Mouse (Mus musculus) forebrain, embryonic 10.5 days (tissue): Measurements from ENCODE around the gene Sftpd. TPM values are rescaled to one million over a fixed set of nuclear protein-coding genes. Genes with fewer than 3 reads are reported as not detected.

Source experiments
- DNase-seq: peaks from one replicate; pipeline ENCODE4 v3.0.0-alpha.2; 2017; ENCODE audit warnings: low spot score; ENCODE audit errors: extremely low spot score
- H3K27ac ChIP-seq: fragments of 300-500 bp; sonication (generic); 2 replicates; pipeline ENCODE4 v1.5.1; 2016; ENCODE audit warnings: mild to moderate bottlenecking
- H3K27me3 ChIP-seq: fragments of 300-500 bp; sonication (generic); 2 replicates; pipeline ENCODE4 v1.6.1; 2016; ENCODE audit warnings: mild to moderate bottlenecking; ENCODE audit not compliant: poor library complexity, severe bottlenecking
- H3K36me3 ChIP-seq: fragments of 300-500 bp; sonication (generic); replicated peaks from 2 replicates; pipeline ENCODE4 v1.6.1; 2016; ENCODE audit warnings: mild to moderate bottlenecking, moderate library complexity
- H3K4me1 ChIP-seq: fragments of 300-500 bp; sonication (generic); 2 replicates; pipeline ENCODE4 v1.6.1; 2016
- H3K4me3 ChIP-seq: fragments of 300-500 bp; sonication (generic); 2 replicates; pipeline ENCODE4 v1.5.1; 2016; ENCODE audit warnings: mild to moderate bottlenecking, moderate library complexity
- H3K9me3 ChIP-seq: fragments of 300-500 bp; sonication (generic); 2 replicates; pipeline ENCODE4 v1.6.1; 2016; ENCODE audit warnings: mild to moderate bottlenecking, moderate library complexity
- WGBS: fragments of 180-500 bp; shearing (Covaris S2); methylation state at CpG from one replicate; pipeline ENCODE4 v1.1.7; 2016; 5-methylcytosine and 5-hydroxymethylcytosine counted together
- polyA plus RNA-seq: library from polyadenylated mRNA; unstranded; fragments of >200 nt; fragmentation: Nextera tagmentation; extraction: Ambion mirVana; gene quantifications from 2 replicates; pipeline ENCODE4 v1.2.1, GENCODE M21; 2016

The Sftpd gene
- polyA plus RNA-seq, result not detected in 2 replicates

DNA sequence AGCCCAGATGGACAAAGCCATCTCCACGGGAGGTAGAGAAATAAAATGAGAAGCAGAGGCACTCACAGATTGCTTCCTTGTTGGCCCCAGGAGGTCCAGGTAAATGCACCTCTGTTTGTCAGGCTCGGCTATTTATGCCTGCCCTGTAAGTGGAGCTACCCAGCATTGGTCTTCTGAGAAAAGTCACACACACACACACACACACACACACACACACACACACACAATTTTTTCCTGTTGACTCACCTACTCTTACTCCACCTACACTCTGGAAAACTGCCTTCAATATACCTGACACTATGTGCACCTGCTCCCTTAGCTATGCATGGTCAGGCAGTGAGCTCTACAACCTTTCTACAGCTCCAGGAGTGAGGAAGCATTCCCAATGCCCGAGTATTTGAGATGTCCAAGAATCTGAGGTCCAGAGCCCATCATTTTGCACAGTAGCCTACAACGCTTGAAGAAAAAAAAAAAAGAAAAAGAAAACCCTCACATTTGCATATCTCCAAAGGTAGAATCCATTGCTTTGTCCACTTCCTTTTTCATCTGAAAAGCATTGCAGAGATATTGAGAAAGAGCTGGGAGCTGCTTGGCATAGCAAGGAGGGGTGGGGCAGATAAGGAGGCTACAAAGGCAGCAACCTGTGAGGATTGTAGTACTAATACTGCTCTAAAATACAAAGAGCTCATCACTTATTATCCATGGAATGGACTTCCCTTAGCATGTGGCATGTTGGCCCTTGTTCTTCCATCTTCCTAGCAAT, at the start of gene Sftpd:
Gene Sftpd, minus strand, starts transcription at position 91 of the 763 bp plus-strand sequence.
- Histone ChIP-seq H3K36me3 (no peaks in the 10 kb centered on the region), H3K9me3 (no peaks in the 10 kb centered on the region), H3K27me3 (no peaks in the 10 kb centered on the region), H3K27ac (no peak within 1 kb of the TSS), H3K4me3 (no peak within 1 kb of the TSS), H3K4me1 (no peaks in the 10 kb centered on the region)
- DNase-seq, result no peak
- 81% methylated on average over 4 of the region's 4 CpGs for WGBS

DNA sequence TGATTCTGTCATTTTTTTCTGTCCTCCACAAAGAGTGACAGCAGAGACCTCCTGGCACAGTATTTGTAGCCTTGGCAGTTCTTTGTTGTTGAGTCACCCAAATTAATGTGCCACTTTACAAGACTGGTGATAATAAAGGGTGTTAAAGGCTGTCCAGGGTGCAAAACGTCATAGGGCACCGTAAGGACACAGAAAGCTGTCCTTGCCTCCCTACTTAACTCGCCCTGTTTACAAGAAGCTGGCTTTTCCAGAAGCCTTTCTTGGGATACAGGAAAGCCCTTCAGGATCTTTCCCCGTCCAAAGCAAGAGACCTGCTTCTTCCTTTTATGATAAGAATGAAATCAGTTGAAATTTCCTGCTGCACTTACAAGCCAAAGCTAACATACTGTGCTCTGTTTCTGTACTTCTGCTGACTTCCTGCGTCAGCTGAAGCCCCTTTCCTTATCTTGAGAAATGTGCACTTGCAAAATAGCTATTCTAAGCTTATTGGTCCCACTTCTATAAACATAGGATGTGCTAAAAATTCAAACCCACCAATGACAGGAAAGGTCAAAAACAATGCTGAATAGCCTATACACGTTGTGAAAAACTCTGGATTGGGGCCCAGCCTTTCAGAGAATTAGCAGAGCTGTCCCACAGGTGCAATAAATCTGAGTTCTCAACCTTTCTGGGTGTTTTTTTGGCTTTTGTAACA, 13.2 kb upstream of the Sftpd start:
- no peaks in the 10 kb centered on the region for H3K9me3 ChIP-seq
- H3K4me1 ChIP-seq, result no peaks in the 10 kb centered on the region
- no peaks in the 10 kb centered on the region for H3K27me3 ChIP-seq
- no peak overlapping the region for H3K4me3 ChIP-seq
- no peaks in the 10 kb centered on the region for H3K36me3 ChIP-seq
- 75% methylated on average over 6 of the region's 6 CpGs for WGBS
- H3K27ac ChIP-seq, result no peak overlapping the region
- DNase-seq, result no peak

DNA sequence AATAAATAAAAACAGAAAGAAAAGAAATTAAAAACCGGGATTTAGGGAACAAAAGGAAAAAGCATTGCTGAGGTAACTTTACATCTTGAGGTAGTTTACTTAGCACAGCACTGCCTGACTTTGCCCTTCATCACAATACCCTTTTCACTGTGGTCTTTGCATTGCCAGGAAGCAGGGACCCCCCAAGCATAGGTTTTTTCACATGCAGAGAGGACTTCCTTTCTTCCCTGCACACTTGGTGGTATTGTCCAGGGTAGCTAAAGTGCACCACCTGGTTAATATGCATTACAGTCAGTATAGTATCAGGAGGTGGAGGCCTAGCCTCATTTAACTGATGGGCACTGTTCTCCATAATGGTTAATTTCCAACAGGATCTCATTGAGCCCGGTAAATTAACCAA, 4.5 kb upstream of the Sftpd start:
- 78% methylated on average over 2 of the region's 2 CpGs for WGBS
- H3K27me3 ChIP-seq, result no peaks in the 10 kb centered on the region

DNA sequence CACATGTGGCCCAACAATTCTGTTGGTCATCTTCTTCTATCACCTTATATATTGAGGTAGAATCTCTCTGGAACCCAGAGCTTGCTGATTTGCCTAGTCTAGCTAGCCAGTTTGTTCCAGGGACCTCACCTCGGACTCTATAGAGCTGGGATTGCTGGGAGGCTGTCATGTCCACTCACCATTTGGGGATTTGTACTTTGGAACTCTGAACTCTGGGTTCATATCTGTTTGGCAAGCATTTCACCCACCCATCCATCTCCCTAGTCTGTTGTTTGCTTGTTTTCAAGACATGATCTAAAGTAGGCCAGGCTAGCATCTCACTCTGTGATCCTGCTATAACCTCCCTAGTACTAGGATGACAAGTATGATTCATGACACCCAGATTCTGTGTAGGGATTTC, 10.1 kb downstream of the Sftpd start:
- 85% methylated on average over 1 of the region's 1 CpGs for WGBS
- Histone ChIP-seq H3K4me1 (no peaks in the 10 kb centered on the region), H3K27me3 (no peaks in the 10 kb centered on the region), H3K27ac (no peak overlapping the region), H3K4me3 (no peak overlapping the region), H3K36me3 (no peaks in the 10 kb centered on the region), H3K9me3 (no peaks in the 10 kb centered on the region)
- no peak for DNase-seq

More for the DNA sequence above, 4.5 kb upstream of the Sftpd start:
- H3K36me3 ChIP-seq, result no peaks in the 10 kb centered on the region
- no peak overlapping the region for H3K4me3 ChIP-seq
- H3K4me1 ChIP-seq, result no peaks in the 10 kb centered on the region
- H3K9me3 ChIP-seq, result peaks cover 22% of the 10 kb centered on the region
- DNase-seq, result no peak
- H3K27ac ChIP-seq, result no peak overlapping the region

DNA sequence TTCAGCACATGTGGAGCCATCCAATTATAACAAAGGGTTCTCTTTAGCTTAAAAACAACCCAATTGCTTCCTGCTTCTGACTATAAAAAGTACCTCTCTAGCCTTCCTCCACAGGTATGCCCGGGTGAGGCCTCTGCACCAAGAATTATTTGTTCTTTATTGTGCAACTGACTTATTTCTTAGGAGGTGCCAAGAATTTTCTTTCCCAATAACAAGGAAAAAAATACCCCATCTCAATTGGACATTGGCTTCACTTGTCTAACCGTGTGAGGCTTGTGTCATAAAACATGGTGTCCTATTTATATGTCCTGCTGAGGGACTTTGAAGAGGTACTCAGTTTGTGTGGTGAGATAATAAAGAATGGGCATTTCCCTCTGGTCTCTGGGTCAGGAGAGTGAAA, 14.4 kb downstream of the Sftpd start:
- Histone ChIP-seq H3K4me1 (no peaks in the 10 kb centered on the region), H3K4me3 (no peak overlapping the region), H3K9me3 (no peaks in the 10 kb centered on the region), H3K36me3 (no peaks in the 10 kb centered on the region), H3K27ac (no peak overlapping the region), H3K27me3 (no peaks in the 10 kb centered on the region)
- 85% methylated on average over 2 of the region's 2 CpGs for WGBS
- DNase-seq, result no peak

DNA sequence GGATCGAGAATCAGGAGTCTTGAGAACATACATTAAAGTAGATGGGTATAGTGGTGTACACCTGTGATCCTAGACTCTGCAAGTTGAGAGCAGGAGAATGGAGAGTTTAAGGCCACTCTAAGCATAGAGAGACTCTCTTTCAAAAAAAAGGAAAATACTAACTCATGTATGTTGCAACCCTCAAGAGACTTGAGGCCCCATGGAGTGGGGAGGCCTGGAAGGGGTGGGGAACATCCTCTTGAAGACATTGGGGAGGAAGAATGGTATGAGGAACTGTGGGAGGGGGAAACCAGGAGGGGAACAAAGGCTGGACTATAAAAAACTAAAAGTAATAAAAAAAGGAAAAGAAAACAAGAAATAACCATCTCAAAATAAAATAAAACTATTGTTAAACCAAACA, 16.4 kb downstream of the Sftpd start:
- no peaks in the 10 kb centered on the region for H3K27me3 ChIP-seq
- 91% methylated on average over 1 of the region's 1 CpGs for WGBS
- no peak overlapping the region for H3K4me3 ChIP-seq
- no peaks in the 10 kb centered on the region for H3K9me3 ChIP-seq
- H3K36me3 ChIP-seq, result no peaks in the 10 kb centered on the region
- H3K27ac ChIP-seq, result no peak overlapping the region
- no peak for DNase-seq
- H3K4me1 ChIP-seq, result no peaks in the 10 kb centered on the region

DNA sequence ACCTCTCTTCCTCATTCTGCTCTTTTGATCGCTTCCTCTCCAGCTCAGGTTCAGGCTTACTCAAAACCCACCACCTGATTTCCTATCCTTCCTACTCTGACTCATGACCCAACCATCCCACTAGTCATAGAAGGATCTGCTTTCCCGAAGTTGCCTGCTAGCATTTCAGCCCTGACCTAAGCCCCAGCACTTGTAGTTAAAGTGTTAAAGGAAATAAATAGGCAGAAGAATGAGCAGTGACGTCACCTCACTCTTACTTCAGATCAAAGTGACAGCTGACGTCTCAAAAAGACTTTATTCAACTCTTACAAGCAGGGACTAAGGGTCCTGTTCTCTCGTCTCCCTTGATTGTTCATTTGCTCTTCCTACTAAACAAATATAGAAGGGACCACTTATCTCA, 17.7 kb downstream of the Sftpd start:
- H3K27me3 ChIP-seq, result no peaks in the 10 kb centered on the region
- 72% methylated on average over 5 of the region's 5 CpGs for WGBS
- DNase-seq, result no peak
- H3K27ac ChIP-seq, result no peak overlapping the region
- H3K9me3 ChIP-seq, result no peaks in the 10 kb centered on the region
- H3K4me1 ChIP-seq, result no peaks in the 10 kb centered on the region
- no peaks in the 10 kb centered on the region for H3K36me3 ChIP-seq
- H3K4me3 ChIP-seq, result no peak overlapping the region

DNA sequence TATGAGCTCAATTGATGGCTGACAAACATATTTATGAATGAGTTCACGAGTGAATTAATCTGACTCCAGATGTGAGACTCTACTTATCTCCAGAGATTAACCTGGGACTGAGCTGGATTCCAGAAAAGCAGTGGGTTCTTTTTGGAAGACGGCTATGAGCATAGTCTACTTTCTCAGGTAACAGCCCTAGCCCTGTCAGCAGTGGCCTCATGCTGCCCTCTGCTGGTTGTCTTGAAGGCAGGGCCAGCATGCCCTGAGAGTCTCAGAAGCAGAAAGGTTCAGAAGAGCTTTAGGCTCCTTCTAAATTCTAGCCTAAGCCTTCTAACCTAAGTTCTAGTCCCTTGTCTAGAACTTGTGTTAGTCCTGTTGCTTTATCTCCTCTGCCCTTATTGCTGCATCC, 22.3 kb downstream of the Sftpd start:
- WGBS, result 31% methylated on average over 2 of the region's 2 CpGs
- DNase-seq, result peak; percentile 21
- Histone ChIP-seq H3K27me3 (no peaks in the 10 kb centered on the region), H3K4me3 (no peak overlapping the region), H3K4me1 (peaks cover 6% of the 10 kb centered on the region), H3K27ac (no peak overlapping the region), H3K9me3 (no peaks in the 10 kb centered on the region), H3K36me3 (no peaks in the 10 kb centered on the region)

DNA sequence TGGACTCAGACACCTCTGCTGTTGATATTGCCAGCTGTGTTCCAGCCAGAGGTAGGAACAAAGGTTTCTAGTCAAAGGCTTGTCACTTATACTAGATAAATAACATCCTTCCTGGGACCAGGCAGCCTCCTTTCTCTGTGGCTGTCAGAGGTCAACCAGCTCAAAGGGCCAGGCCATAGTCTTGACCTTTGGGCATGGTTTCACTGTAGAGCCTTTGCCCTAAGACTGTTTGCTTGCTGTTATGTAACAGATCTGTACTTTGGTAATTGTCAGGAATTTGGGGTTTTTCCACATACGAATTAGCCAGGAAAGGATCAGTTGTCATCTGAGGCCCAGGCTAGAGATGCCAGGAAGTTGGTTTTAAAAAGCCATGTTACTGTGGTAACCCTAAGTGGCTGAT, 24.2 kb downstream of the Sftpd start:
- DNase-seq, result no peak
- H3K4me1 ChIP-seq, result peaks cover 6% of the 10 kb centered on the region
- WGBS, result 47% methylated on average over 1 of the region's 1 CpGs
- H3K27me3 ChIP-seq, result no peaks in the 10 kb centered on the region
- no peaks in the 10 kb centered on the region for H3K9me3 ChIP-seq
- no peak overlapping the region for H3K27ac ChIP-seq
- H3K4me3 ChIP-seq, result no peak overlapping the region
- H3K36me3 ChIP-seq, result no peaks in the 10 kb centered on the region

DNA sequence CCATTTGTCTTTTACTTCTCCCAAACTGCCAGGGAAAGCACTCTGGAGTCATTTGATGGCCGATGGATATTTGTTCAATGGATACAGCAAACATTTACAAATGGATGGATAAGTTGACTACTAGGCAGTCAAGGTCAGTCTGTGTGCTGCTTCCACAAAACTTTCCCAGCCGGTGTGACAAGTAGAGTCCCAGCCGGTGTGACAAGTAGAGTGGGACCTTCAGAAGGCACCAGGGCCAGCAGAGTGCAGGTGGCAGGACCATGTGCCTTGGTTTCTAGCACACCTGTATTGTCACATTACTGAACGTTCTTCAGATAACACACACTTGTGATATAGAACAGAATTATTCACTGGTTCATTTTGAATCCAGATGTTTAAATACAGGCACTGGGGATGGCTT, 24.9 kb downstream of the Sftpd start:
- DNase-seq, result no peak
- no peaks in the 10 kb centered on the region for H3K27me3 ChIP-seq
- H3K9me3 ChIP-seq, result no peaks in the 10 kb centered on the region
- no peak overlapping the region for H3K4me3 ChIP-seq
- no peak overlapping the region for H3K27ac ChIP-seq
- H3K4me1 ChIP-seq, result peaks cover 6% of the 10 kb centered on the region
- WGBS, result 91% methylated on average over 4 of the region's 4 CpGs
- no peaks in the 10 kb centered on the region for H3K36me3 ChIP-seq

DNA sequence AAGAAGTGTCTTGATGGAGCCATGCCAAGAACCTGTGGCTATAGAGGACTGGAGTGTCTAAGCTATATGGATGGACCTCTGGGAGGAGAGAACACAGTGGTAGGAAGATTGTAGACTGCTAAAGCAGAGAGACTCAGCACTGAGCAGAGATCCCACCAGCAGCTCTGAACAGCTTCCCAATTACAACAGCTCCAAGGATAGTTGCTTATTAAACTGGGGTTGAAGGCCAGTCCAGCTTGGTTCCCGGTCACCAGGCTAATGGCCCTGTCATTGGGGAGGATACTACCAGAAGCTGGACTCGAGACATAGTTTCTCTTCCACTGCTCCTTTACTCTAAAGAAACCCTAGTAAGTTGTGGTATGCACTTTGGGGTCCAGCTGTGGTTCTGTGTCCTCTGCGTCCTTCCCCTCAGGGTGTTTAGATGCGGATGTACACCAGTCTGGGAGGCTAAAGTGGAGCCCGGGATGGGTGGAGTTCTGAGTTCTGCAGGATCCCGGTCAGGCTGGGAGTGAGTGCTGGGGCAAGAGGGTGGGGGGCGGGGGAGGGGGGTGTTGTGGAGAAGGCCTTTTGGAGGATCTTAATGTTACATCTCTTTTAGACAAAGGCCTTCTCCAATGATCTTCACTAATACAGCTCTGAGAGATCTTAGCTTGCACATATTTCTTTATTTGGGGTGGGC, 33.6 kb downstream of the Sftpd start, which contains the start of gene Mbl1:
Gene Mbl1, plus strand, starts transcription at position 239 of the 679 bp plus-strand sequence.
- no peak within 1 kb of the TSS for H3K4me3 ChIP-seq
- H3K4me1 ChIP-seq, result no peaks in the 10 kb centered on the region
- 90% methylated on average over 7 of the region's 7 CpGs for WGBS

DNA sequence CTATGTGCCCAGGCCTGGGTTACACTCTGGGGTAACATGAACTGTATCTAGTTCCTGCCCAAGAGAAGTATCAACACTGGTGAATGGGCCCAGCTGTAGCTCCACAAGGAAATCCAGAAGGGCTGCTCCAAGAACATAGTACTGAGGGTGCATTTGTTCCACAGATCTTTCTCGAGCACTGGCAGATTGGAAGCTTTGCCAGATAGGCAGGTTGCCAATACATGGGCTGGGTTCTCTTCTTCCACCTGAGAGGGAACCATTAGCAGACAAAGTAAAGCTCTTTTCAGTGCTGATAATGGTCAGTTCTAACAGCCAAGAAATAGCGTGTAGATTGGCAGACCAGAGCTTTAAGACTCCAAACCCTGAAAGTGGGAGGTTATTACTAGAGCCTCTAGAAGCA, 37.6 kb downstream of the Sftpd start:
- H3K27ac ChIP-seq, result no peak overlapping the region
- no peaks in the 10 kb centered on the region for H3K27me3 ChIP-seq
- H3K9me3 ChIP-seq, result no peaks in the 10 kb centered on the region
- no peak overlapping the region for H3K4me3 ChIP-seq
- H3K4me1 ChIP-seq, result no peaks in the 10 kb centered on the region
- no peak for DNase-seq
- no peaks in the 10 kb centered on the region for H3K36me3 ChIP-seq
- 86% methylated on average over 2 of the region's 2 CpGs for WGBS

More for the DNA sequence above, 33.6 kb downstream of the Sftpd start, which contains the start of gene Mbl1:
- Histone ChIP-seq H3K27ac (no peak within 1 kb of the TSS), H3K36me3 (no peaks in the 10 kb centered on the region), H3K27me3 (no peaks in the 10 kb centered on the region), H3K9me3 (no peaks in the 10 kb centered on the region)
- no peak for DNase-seq

DNA sequence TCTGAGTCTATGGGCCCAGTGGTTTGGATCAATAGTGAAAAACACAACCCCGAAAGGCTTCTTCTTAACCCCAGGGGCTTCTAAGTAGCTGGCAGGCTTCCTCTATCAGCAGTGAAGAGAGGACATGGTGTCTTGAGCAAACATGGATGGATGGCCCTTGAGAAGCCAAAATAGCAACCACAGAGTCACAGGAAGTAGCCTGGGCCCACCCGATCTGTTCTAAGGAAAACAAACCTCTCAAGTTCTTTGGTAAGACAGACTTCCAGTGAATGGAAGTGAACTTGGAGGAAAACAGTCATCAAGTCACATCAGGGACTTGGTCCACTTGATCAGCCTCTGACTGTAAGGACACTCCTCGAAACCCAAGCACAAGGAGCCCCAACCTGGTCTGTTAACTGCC, 38.0 kb downstream of the Sftpd start:
- no peak for DNase-seq
- Histone ChIP-seq H3K4me3 (no peak overlapping the region), H3K27me3 (no peaks in the 10 kb centered on the region), H3K4me1 (no peaks in the 10 kb centered on the region), H3K27ac (no peak overlapping the region), H3K36me3 (no peaks in the 10 kb centered on the region), H3K9me3 (no peaks in the 10 kb centered on the region; the same call in 1 of the 2 replicates)
- 89% methylated on average over 3 of the region's 3 CpGs for WGBS
